Mouse (Mus musculus) G1E (cell line): ENCODE measurements around the gene Samd8.

Experiments
- CTCF ChIP-seq: IDR thresholded peaks from 2 replicates; pipeline ENCODE4 v1.5.1; 2012; ENCODE audit warnings: low read depth, low read length, inconsistent platforms, mixed read lengths
- TAL1 ChIP-seq: conservative IDR thresholded peaks from 2 replicates; pipeline ENCODE4 v1.6.1; 2012; ENCODE audit warnings: low read depth, low read length, inconsistent platforms, mixed read lengths

- TF ChIP-seq CTCF (no peak), TAL1 (no peak)
Measured at GRCm38 (mm10) chr14:21813216-21813615, 62.9 kb downstream of the Samd8 start.
